Mouse (Mus musculus): Measurements from ENCODE around the gene Spice1.

DNA sequence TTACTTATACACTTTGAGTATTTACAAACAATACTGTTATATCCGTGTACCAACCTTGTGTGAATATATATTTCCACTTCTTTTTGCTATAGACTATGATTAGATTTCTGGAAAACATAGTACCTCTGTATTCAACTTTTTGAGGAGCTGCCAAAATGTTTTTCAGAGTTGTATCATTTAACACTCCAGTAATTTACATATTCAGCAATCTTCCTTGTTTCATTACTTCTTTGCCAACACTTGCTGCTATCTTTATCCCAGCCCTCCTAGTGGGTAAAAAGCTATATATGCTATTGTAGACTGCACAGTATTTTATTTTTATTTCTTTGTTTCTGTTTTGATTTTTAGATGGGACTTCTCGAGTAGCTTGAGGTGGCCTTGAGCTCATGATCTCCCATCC, 43.1 kb upstream of the Spice1 start:
- TF ChIP-seq CTCF (conservative IDR thresholded peaks at IDR 0.05; ENCODE audit: low read length) (no peak), NANOG (IDR thresholded peaks at IDR 0.05; ENCODE audit: borderline replicate concordance, low read length) (no peak)

Measured in E14TG2a.4 (cell line).